Mouse (Mus musculus) regulatory T cell (primary cell): ENCODE results near the gene Uvrag.

Experiments used
- in situ Hi-C: fragments of 300-600 bp; cut with MboI, MseI; formaldehyde crosslinking; loops from one replicate; pipeline ENCODE4 v1.15.1; 2025; ENCODE audit warnings: high pct_unique_total_duplicates

Gene Uvrag

GRCm38 (mm10) chr7:99139841-99140491, 975 bp downstream of the Uvrag start:
- in situ Hi-C loops = no loop called here

- in situ Hi-C loops = no loop called here
Observed at GRCm38 (mm10) chr7:99137541-99137940, 3.4 kb downstream of the Uvrag start.

- in situ Hi-C loops = no loop called here
Observed at GRCm38 (mm10) chr7:99136789-99137188, 4.2 kb downstream of the Uvrag start.

- in situ Hi-C loops = no loop called here
Observed at GRCm38 (mm10) chr7:99133811-99134402, 7.0 kb downstream of the Uvrag start.

GRCm38 (mm10) chr7:99132597-99132996, 8.3 kb downstream of the Uvrag start:
- in situ Hi-C loops = no loop called here

GRCm38 (mm10) chr7:99131819-99132353, 9.1 kb downstream of the Uvrag start:
- in situ Hi-C loops = no loop called here

- in situ Hi-C loops = no loop called here
Observed at GRCm38 (mm10) chr7:99128965-99129364, 12.0 kb downstream of the Uvrag start.

GRCm38 (mm10) chr7:99128020-99128950, 12.7 kb downstream of the Uvrag start:
- in situ Hi-C loops = no loop called here

- in situ Hi-C loops = no loop called here
Observed at GRCm38 (mm10) chr7:99126057-99126456, 14.9 kb downstream of the Uvrag start.

- in situ Hi-C loops = no loop called here
Observed at GRCm38 (mm10) chr7:99122651-99123050, 18.3 kb downstream of the Uvrag start.

- in situ Hi-C loops = no loop called here
Observed at GRCm38 (mm10) chr7:99120865-99121521, 19.9 kb downstream of the Uvrag start.

- in situ Hi-C loops = no loop called here
Observed at GRCm38 (mm10) chr7:99120082-99120481, 20.9 kb downstream of the Uvrag start.

- in situ Hi-C loops = no loop called here
Observed at GRCm38 (mm10) chr7:99116781-99117180, 24.2 kb downstream of the Uvrag start.

- in situ Hi-C loops = no loop called here
Observed at GRCm38 (mm10) chr7:99114006-99114726, 26.8 kb downstream of the Uvrag start.

GRCm38 (mm10) chr7:99107566-99107965, 33.4 kb downstream of the Uvrag start:
- in situ Hi-C loops = no loop called here

GRCm38 (mm10) chr7:99106714-99107270, 34.1 kb downstream of the Uvrag start:
- in situ Hi-C loops = no loop called here

GRCm38 (mm10) chr7:99101767-99102593, 39.0 kb downstream of the Uvrag start:
- in situ Hi-C loops = no loop called here

GRCm38 (mm10) chr7:99101076-99101475, 39.9 kb downstream of the Uvrag start:
- in situ Hi-C loops = no loop called here

GRCm38 (mm10) chr7:99100573-99100972, 40.4 kb downstream of the Uvrag start:
- in situ Hi-C loops = no loop called here

- in situ Hi-C loops = no loop called here
Observed at GRCm38 (mm10) chr7:99100087-99100486, 40.9 kb downstream of the Uvrag start.
